Comparison of ENCODE assay signal across 9 mouse cellular contexts in genomic region chr8:79355721-79356434, GRCm38 (mm10). TPM values are rescaled to one million over a fixed set of nuclear protein-coding genes. Genes with fewer than 3 reads are reported as not detected.
A peak's percentile ranks its signal among the peaks of the same experiment; 100 is the strongest.
DNase-seq lines count a peak whose midpoint lies in the region; ATAC-seq and TF ChIP-seq lines count a peak whose summit lies in the region.
"Had no signal": no experiment of that assay in that cellular context is flagged by ENCODE, and none has a peak within 500 bp of the region (broad histone marks: within the 10 kb centered on the region; RNA-seq: fewer than 3 reads in every experiment).

No protein-coding gene starts in this region.

- H3K27me3 ChIP-seq in lung, postnatal 0 days (replicated peaks; ENCODE audit: insufficient read depth, low read length) = no peaks in the 10 kb centered on the region
- 0 out of 2 replicates have a peak, but pooled peaks cover 3% of the 10 kb centered on the region for H3K27me3 ChIP-seq in forebrain, embryonic 16.5 days (replicated peaks; ENCODE audit: control insufficient read depth, insufficient read depth, low read length)
- no peaks in the 10 kb centered on the region for H3K27me3 ChIP-seq in limb, embryonic 15.5 days

- H3K4me3 ChIP-seq in lung, postnatal 0 days (ENCODE audit: low read depth, low read length) = no peak overlapping the region
- H3K4me3 ChIP-seq in forebrain, embryonic 16.5 days (replicated peaks; ENCODE audit: low read length) = no peak overlapping the region
- no peak overlapping the region for H3K4me3 ChIP-seq in limb, embryonic 15.5 days
- no peak overlapping the region for H3K4me3 ChIP-seq in left cerebral cortex, adult 2 months

- 63% methylated on average over 16 of the region's 16 CpGs for WGBS in lung, postnatal 0 days
- 14% methylated on average over 16 of the region's 16 CpGs for WGBS in forebrain, embryonic 16.5 days
- WGBS in limb, embryonic 15.5 days = 37% methylated on average over 16 of the region's 16 CpGs

- no peak overlapping the region for H3K27ac ChIP-seq in lung, postnatal 0 days (ENCODE audit: low read length)
- 0 out of 2 replicates have a peak overlapping the region, but pooled peaks have one; percentile 15 for H3K27ac ChIP-seq in forebrain, embryonic 16.5 days (ENCODE audit: low read length)
- H3K27ac ChIP-seq in limb, embryonic 15.5 days = peak overlapping the region; percentile 47
- H3K27ac ChIP-seq in left cerebral cortex, adult 2 months = no peak overlapping the region

- TF ChIP-seq EP300 in lung, postnatal 0 days (IDR thresholded peaks at IDR 0.05) = no peak

- H3K36me3 ChIP-seq in lung, postnatal 0 days (ENCODE audit: insufficient read depth, low read length) = peaks cover 10% of the 10 kb centered on the region
- no peaks in the 10 kb centered on the region for H3K36me3 ChIP-seq in forebrain, embryonic 16.5 days (ENCODE audit: control insufficient read depth, insufficient read depth)
- peaks cover 21% of the 10 kb centered on the region for H3K36me3 ChIP-seq in limb, embryonic 15.5 days

- no peak overlapping the region for H3K4me2 ChIP-seq in lung, postnatal 0 days (replicated peaks; ENCODE audit: low read depth, low read length)
- peak overlapping the region; percentile 36 for H3K4me2 ChIP-seq in forebrain, embryonic 16.5 days (ENCODE audit: low read length)
- peak overlapping the region; percentile 33 for H3K4me2 ChIP-seq in limb, embryonic 15.5 days
- H3K4me2 ChIP-seq: liver, embryonic 11.5 days had no signal

- intact Hi-C loops in left cerebral cortex, adult 2 months (cut with DNase I) = no loop called here

- peak; percentile 30; the same call in 1 of the 2 replicates for ATAC-seq in lung, postnatal 0 days
- ATAC-seq in forebrain, embryonic 16.5 days = peak; percentile 82
- 0 out of 2 replicates have a peak, but pooled peaks have one; percentile 56 for ATAC-seq in limb, embryonic 15.5 days (ENCODE audit: insufficient number of reproducible peaks, low FRiP score, low TSS enrichment, low read depth)

- no peak for TF ChIP-seq CTCF in lung, postnatal 0 days (IDR thresholded peaks at IDR 0.05)
- TF ChIP-seq CTCF in left cerebral cortex, adult 2 months (IDR thresholded peaks at IDR 0.05) = no peak

- H3K4me1 ChIP-seq in lung, postnatal 0 days (ENCODE audit: insufficient read depth, low read depth, low read length) = no peaks in the 10 kb centered on the region
- peaks cover 33% of the 10 kb centered on the region for H3K4me1 ChIP-seq in forebrain, embryonic 16.5 days (replicated peaks; ENCODE audit: control insufficient read depth, insufficient read depth, low read length)
- H3K4me1 ChIP-seq in limb, embryonic 15.5 days = peaks cover 44% of the 10 kb centered on the region

- DNase-seq in lung, postnatal 0 days (ENCODE audit: low spot score) = no peak
- no peak for DNase-seq in lung, postnatal 14 days
- peak; percentile 68 for DNase-seq in testis, postnatal 10 days (ENCODE audit: low spot score)
- DNase-seq in left cerebral cortex, adult 9 months (ENCODE audit: low spot score in 2 of 2) = no peak
- DNase-seq in cerebellum, adult 9-11 months = no peak
- DNase-seq in left cerebral cortex, adult 2 months (ENCODE audit: extremely low spot score in 1 of 2, low spot score in 2 of 2) = no peak

- H3K9me3 ChIP-seq in lung, postnatal 0 days (ENCODE audit: low read length) = no peaks in the 10 kb centered on the region
- no peaks in the 10 kb centered on the region for H3K9me3 ChIP-seq in forebrain, embryonic 16.5 days (ENCODE audit: control insufficient read depth, low read length)
- no peaks in the 10 kb centered on the region for H3K9me3 ChIP-seq in limb, embryonic 15.5 days

- no peak overlapping the region for H3K9ac ChIP-seq in lung, postnatal 0 days (replicated peaks; ENCODE audit: low read depth)
- H3K9ac ChIP-seq in forebrain, embryonic 16.5 days (replicated peaks; ENCODE audit: low read depth, low read length) = 0 out of 2 replicates have a peak overlapping the region, but pooled peaks have one; percentile 34
- no peak overlapping the region for H3K9ac ChIP-seq in limb, embryonic 15.5 days

RNA-seq across cellular contexts. Expression of gene Smad1, which starts 43.4 kb away (rescaled TPM):
- 23.0 and 25.1 TPM in 2 replicates for polyA plus RNA-seq in lung, postnatal 0 days (2015; fragmentation: Nextera tagmentation; extraction: Ambion mirVana)
- 65.6 and 65.8 TPM in 2 replicates for polyA plus RNA-seq in forebrain, embryonic 16.5 days (2015; fragmentation: Nextera tagmentation; extraction: Ambion mirVana)
- polyA plus RNA-seq in limb, embryonic 15.5 days (2015; fragmentation: Nextera tagmentation; extraction: Ambion mirVana) = 49.0 and 54.2 TPM in 2 replicates
- total RNA-seq in left cerebral cortex, adult 2 months (2021) = 10 to 100 TPM; 30.8 to 32.9 TPM

Comparison
In these comparisons a context has a peak if more than half of its experiments do, and no peak if none do; other contexts are left out.
1. ATAC-seq: peak in every context shown above with its lines; median percentile 82 in forebrain, embryonic 16.5 days; 56 in limb, embryonic 15.5 days; 30 in lung, postnatal 0 days.
2. H3K27ac ChIP-seq: peak in forebrain, embryonic 16.5 days (single experiment) and limb, embryonic 15.5 days (single experiment); none in lung, postnatal 0 days (single experiment) and left cerebral cortex, adult 2 months (single experiment).